In the genomic region with DNA sequence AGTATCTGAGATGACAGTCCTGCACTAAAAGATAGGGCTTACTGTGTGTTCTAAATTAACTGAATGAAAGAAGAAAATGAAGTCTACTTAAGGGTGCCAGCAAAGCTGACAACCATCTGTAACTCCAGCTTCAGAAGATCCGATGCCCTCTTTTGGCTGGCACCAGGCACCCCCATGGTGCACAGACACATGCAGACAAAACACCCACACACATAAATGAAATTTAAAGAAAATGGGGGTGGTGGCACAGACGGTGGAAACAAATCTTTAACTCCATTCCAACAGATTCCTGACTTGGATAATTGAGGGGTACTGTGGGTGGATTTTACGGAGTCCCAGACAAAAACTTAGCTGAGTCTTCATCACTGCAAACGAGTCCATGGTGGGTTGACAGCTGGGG, we compare ENCODE assay signal across 8 mouse cellular contexts. TPM values are rescaled to one million over a fixed set of nuclear protein-coding genes. Genes with fewer than 3 reads are reported as not detected.
DNase-seq lines count a peak whose midpoint lies in the region; ATAC-seq and TF ChIP-seq lines count a peak whose summit lies in the region.

No protein-coding gene starts in this region.

- H3K4me3 ChIP-seq in lung, postnatal 0 days (ENCODE audit: low read depth, low read length): no peak overlapping the region
- H3K4me3 ChIP-seq in hindbrain, embryonic 14.5 days (replicated peaks; ENCODE audit: low read length): 0 out of 2 replicates have a peak overlapping the region, but pooled peaks have one; percentile 27
- peak overlapping the region; percentile 32; the same call in 1 of the 2 replicates for H3K4me3 ChIP-seq in limb, embryonic 14.5 days (replicated peaks; ENCODE audit: low read length)
- no peak overlapping the region for H3K4me3 ChIP-seq in stomach, postnatal 0 days (ENCODE audit: low read depth, low read length)

- H3K36me3 ChIP-seq in lung, postnatal 0 days (ENCODE audit: insufficient read depth, low read length): no peaks in the 10 kb centered on the region
- no peaks in the 10 kb centered on the region for H3K36me3 ChIP-seq in hindbrain, embryonic 14.5 days (replicated peaks; ENCODE audit: control insufficient read depth, insufficient read depth)
- H3K36me3 ChIP-seq in limb, embryonic 14.5 days (ENCODE audit: control insufficient read depth, insufficient read depth, low read length): no peaks in the 10 kb centered on the region
- H3K36me3 ChIP-seq in stomach, postnatal 0 days (ENCODE audit: control insufficient read depth, insufficient read depth, low read length): no peaks in the 10 kb centered on the region

- no peak for ATAC-seq in lung, postnatal 0 days
- no peak for ATAC-seq in hindbrain, embryonic 14.5 days (ENCODE audit: low FRiP score)
- ATAC-seq in limb, embryonic 14.5 days (ENCODE audit: low FRiP score, low read depth): no peak
- ATAC-seq in stomach, postnatal 0 days (ENCODE audit: low FRiP score, low TSS enrichment): no peak

- H3K9me3 ChIP-seq in lung, postnatal 0 days (ENCODE audit: low read length): no peaks in the 10 kb centered on the region
- no peaks in the 10 kb centered on the region for H3K9me3 ChIP-seq in hindbrain, embryonic 14.5 days (ENCODE audit: control insufficient read depth, low read length)
- H3K9me3 ChIP-seq in limb, embryonic 14.5 days (ENCODE audit: control insufficient read depth, low read length): no peaks in the 10 kb centered on the region
- H3K9me3 ChIP-seq in stomach, postnatal 0 days (ENCODE audit: control insufficient read depth, low read length): no peaks in the 10 kb centered on the region

- H3K4me2 ChIP-seq in lung, postnatal 0 days (replicated peaks; ENCODE audit: low read depth, low read length): peak overlapping the region; percentile 52; the same call in 1 of the 2 replicates
- H3K4me2 ChIP-seq in hindbrain, embryonic 14.5 days (replicated peaks): peak overlapping the region; percentile 60
- H3K4me2 ChIP-seq in limb, embryonic 14.5 days (replicated peaks; ENCODE audit: low read depth, low read length, severe bottlenecking): peak overlapping the region; percentile 54
- H3K4me2 ChIP-seq in stomach, postnatal 0 days (replicated peaks; ENCODE audit: low read depth): peak overlapping the region; percentile 58; the same call in 1 of the 2 replicates

- DNase-seq in lung, postnatal 0 days (ENCODE audit: low spot score): no peak
- no peak for DNase-seq in lung, postnatal 14 days
- no peak for DNase-seq in hindbrain, embryonic 14.5 days (ENCODE audit: low spot score)
- no peak for DNase-seq in limb, embryonic 14.5 days (ENCODE audit: low spot score)
- DNase-seq in stomach, postnatal 0 days (ENCODE audit: low spot score): no peak
- DNase-seq in cerebellum, adult 18-20 months: no peak
- no peak for DNase-seq in ovary, postnatal 14 days (ENCODE audit: low spot score)
- DNase-seq in adrenal gland, postnatal 10 days: no peak

- 44% methylated on average over 4 of the region's 4 CpGs for WGBS in lung, postnatal 0 days
- 44% methylated on average over 4 of the region's 4 CpGs for WGBS in hindbrain, embryonic 14.5 days
- 47% methylated on average over 4 of the region's 4 CpGs for WGBS in limb, embryonic 14.5 days
- WGBS in stomach, postnatal 0 days: 37% methylated on average over 4 of the region's 4 CpGs

- no peak for TF ChIP-seq EP300 in lung, postnatal 0 days (IDR thresholded peaks at IDR 0.05)
- no peak for TF ChIP-seq EP300 in stomach, postnatal 0 days (optimal IDR thresholded peaks at IDR 0.05)

- no peak overlapping the region for H3K27ac ChIP-seq in lung, postnatal 0 days (ENCODE audit: low read length)
- H3K27ac ChIP-seq in hindbrain, embryonic 14.5 days: no peak overlapping the region
- no peak overlapping the region for H3K27ac ChIP-seq in limb, embryonic 14.5 days (replicated peaks; ENCODE audit: low read depth, low read length)
- H3K27ac ChIP-seq in stomach, postnatal 0 days (replicated peaks): no peak overlapping the region

- H3K4me1 ChIP-seq in lung, postnatal 0 days (ENCODE audit: insufficient read depth, low read depth, low read length): no peaks in the 10 kb centered on the region
- H3K4me1 ChIP-seq in hindbrain, embryonic 14.5 days (replicated peaks; ENCODE audit: control insufficient read depth, insufficient read depth, low read length): no peaks in the 10 kb centered on the region
- H3K4me1 ChIP-seq in limb, embryonic 14.5 days (ENCODE audit: control insufficient read depth, insufficient read depth, low read length): no peaks in the 10 kb centered on the region; the same call in 1 of the 2 replicates
- no peaks in the 10 kb centered on the region for H3K4me1 ChIP-seq in stomach, postnatal 0 days (replicated peaks; ENCODE audit: control insufficient read depth, insufficient read depth)

- no peak for TF ChIP-seq CTCF in lung, postnatal 0 days (IDR thresholded peaks at IDR 0.05)
- no peak for TF ChIP-seq CTCF in stomach, postnatal 0 days (IDR thresholded peaks at IDR 0.05; ENCODE audit: low read depth)

- no peak for TF ChIP-seq POLR2A in limb, embryonic 14.5 days (IDR thresholded peaks at IDR 0.05; ENCODE audit: borderline replicate concordance, extremely low read depth, insufficient read depth, insufficient read length)

- H3K9ac ChIP-seq in lung, postnatal 0 days (replicated peaks; ENCODE audit: low read depth): no peak overlapping the region
- peak overlapping the region; percentile 55; the same call in 1 of the 2 replicates for H3K9ac ChIP-seq in hindbrain, embryonic 14.5 days
- H3K9ac ChIP-seq in limb, embryonic 14.5 days (ENCODE audit: low read depth, low read length, severe bottlenecking): 0 out of 2 replicates have a peak overlapping the region, but pooled peaks have one; percentile 48
- H3K9ac ChIP-seq in stomach, postnatal 0 days (ENCODE audit: low read length): no peak overlapping the region

- no peaks in the 10 kb centered on the region for H3K27me3 ChIP-seq in lung, postnatal 0 days (replicated peaks; ENCODE audit: insufficient read depth, low read length)
- H3K27me3 ChIP-seq in hindbrain, embryonic 14.5 days (ENCODE audit: control insufficient read depth, insufficient read depth, low read length): no peaks in the 10 kb centered on the region
- no peaks in the 10 kb centered on the region for H3K27me3 ChIP-seq in limb, embryonic 14.5 days (ENCODE audit: control insufficient read depth, insufficient read depth, low read length)
- no peaks in the 10 kb centered on the region for H3K27me3 ChIP-seq in stomach, postnatal 0 days (ENCODE audit: control insufficient read depth, insufficient read depth, low read length)

RNA-seq across cellular contexts. Expression of gene Pklr, which starts 4.1 kb away (rescaled TPM):
- polyA plus RNA-seq in lung, postnatal 0 days (2015; fragmentation: Nextera tagmentation; extraction: Ambion mirVana): 0.14 and 0.32 TPM in 2 replicates
- polyA plus RNA-seq in hindbrain, embryonic 14.5 days (2014; fragmentation: Nextera tagmentation; extraction: Ambion mirVana): 0.11 TPM in 1 of 2 replicates, not detected in the other
- polyA plus RNA-seq in limb, embryonic 14.5 days (2012; rRNA removed): 0.27 and 0.50 TPM in 2 replicates
- polyA plus RNA-seq in limb, embryonic 14.5 days (2014; fragmentation: Nextera tagmentation; extraction: Ambion mirVana): 0.14 and 0.23 TPM in 2 replicates
- 6.6 and 6.8 TPM in 2 replicates for polyA plus RNA-seq in stomach, postnatal 0 days (2015; fragmentation: Nextera tagmentation; extraction: Ambion mirVana)
- 10 to 100 TPM; 15.2 to 41.1 TPM for total RNA-seq in adrenal gland, postnatal 10 days (2021)

RNA-seq across cellular contexts. Expression of gene Hcn3, which starts 28.2 kb away (rescaled TPM):
- polyA plus RNA-seq in lung, postnatal 0 days (2015; fragmentation: Nextera tagmentation; extraction: Ambion mirVana): 0.19 and 0.31 TPM in 2 replicates
- 29.9 and 36.8 TPM in 2 replicates for polyA plus RNA-seq in hindbrain, embryonic 14.5 days (2014; fragmentation: Nextera tagmentation; extraction: Ambion mirVana)
- polyA plus RNA-seq in limb, embryonic 14.5 days (2012; rRNA removed): 4.6 and 8.9 TPM in 2 replicates
- polyA plus RNA-seq in limb, embryonic 14.5 days (2014; fragmentation: Nextera tagmentation; extraction: Ambion mirVana): 1.5 and 1.6 TPM in 2 replicates
- 0.45 and 0.71 TPM in 2 replicates for polyA plus RNA-seq in stomach, postnatal 0 days (2015; fragmentation: Nextera tagmentation; extraction: Ambion mirVana)
- total RNA-seq in adrenal gland, postnatal 10 days (2021): 1 to 10 TPM; 2.2 to 5.7 TPM

RNA-seq across cellular contexts. Expression of gene Fdps, which starts 30.1 kb away (rescaled TPM):
- polyA plus RNA-seq in lung, postnatal 0 days (2015; fragmentation: Nextera tagmentation; extraction: Ambion mirVana): 185 and 199 TPM in 2 replicates
- polyA plus RNA-seq in hindbrain, embryonic 14.5 days (2014; fragmentation: Nextera tagmentation; extraction: Ambion mirVana): 416 and 468 TPM in 2 replicates
- polyA plus RNA-seq in limb, embryonic 14.5 days (2012; rRNA removed): 118 and 119 TPM in 2 replicates
- 172 and 215 TPM in 2 replicates for polyA plus RNA-seq in limb, embryonic 14.5 days (2014; fragmentation: Nextera tagmentation; extraction: Ambion mirVana)
- polyA plus RNA-seq in stomach, postnatal 0 days (2015; fragmentation: Nextera tagmentation; extraction: Ambion mirVana): 372 and 379 TPM in 2 replicates
- total RNA-seq in adrenal gland, postnatal 10 days (2021): 10 to 100 TPM; 56.9 to 70.2 TPM

RNA-seq across cellular contexts. Expression of gene Gm43738, which starts 30.9 kb away (rescaled TPM):
- not detected in 2 replicates for polyA plus RNA-seq in lung, postnatal 0 days (2015; fragmentation: Nextera tagmentation; extraction: Ambion mirVana)
- not detected in 2 replicates for polyA plus RNA-seq in hindbrain, embryonic 14.5 days (2014; fragmentation: Nextera tagmentation; extraction: Ambion mirVana)
- 0.03 TPM in 1 of 2 replicates, not detected in the other for polyA plus RNA-seq in limb, embryonic 14.5 days (2012; rRNA removed)
- polyA plus RNA-seq in limb, embryonic 14.5 days (2014; fragmentation: Nextera tagmentation; extraction: Ambion mirVana): not detected in 2 replicates
- 0.17 TPM in 1 of 2 replicates, not detected in the other for polyA plus RNA-seq in stomach, postnatal 0 days (2015; fragmentation: Nextera tagmentation; extraction: Ambion mirVana)
- total RNA-seq in adrenal gland, postnatal 10 days (2021): not detected

RNA-seq across cellular contexts. Expression of gene Clk2, which starts 32.8 kb away (rescaled TPM):
- polyA plus RNA-seq in lung, postnatal 0 days (2015; fragmentation: Nextera tagmentation; extraction: Ambion mirVana): 16.2 and 17.7 TPM in 2 replicates
- 19.0 and 19.2 TPM in 2 replicates for polyA plus RNA-seq in hindbrain, embryonic 14.5 days (2014; fragmentation: Nextera tagmentation; extraction: Ambion mirVana)
- polyA plus RNA-seq in limb, embryonic 14.5 days (2012; rRNA removed): 152 and 155 TPM in 2 replicates
- polyA plus RNA-seq in limb, embryonic 14.5 days (2014; fragmentation: Nextera tagmentation; extraction: Ambion mirVana): 26.5 and 34.2 TPM in 2 replicates
- polyA plus RNA-seq in stomach, postnatal 0 days (2015; fragmentation: Nextera tagmentation; extraction: Ambion mirVana): 10.2 and 11.3 TPM in 2 replicates
- total RNA-seq in adrenal gland, postnatal 10 days (2021): 10 to 100 TPM; 42.0 to 65.6 TPM

Comparison
In these comparisons a context has a peak if more than half of its experiments do, and no peak if none do; other contexts are left out.
1. H3K4me3 ChIP-seq: peak in hindbrain, embryonic 14.5 days (single experiment) and limb, embryonic 14.5 days (single experiment); none in lung, postnatal 0 days (single experiment) and stomach, postnatal 0 days (single experiment).
2. H3K9ac ChIP-seq: peak in hindbrain, embryonic 14.5 days (single experiment) and limb, embryonic 14.5 days (single experiment); none in lung, postnatal 0 days (single experiment) and stomach, postnatal 0 days (single experiment).
3. Peak in every context shown above with its lines, with median percentiles within 50 percentile points of each other: H3K4me2 ChIP-seq.